Mouse (Mus musculus): ENCODE data around the gene Ptger3. TPM values are rescaled to one million over a fixed set of nuclear protein-coding genes. Genes with fewer than 3 reads are reported as not detected.

Gene Ptger3
- polyA plus RNA-seq, 1 experiment = not detected

- TF ChIP-seq POLR2A (IDR thresholded peaks at IDR 0.05; ENCODE audit: insufficient read depth, low read length) (no peak), CTCF (IDR thresholded peaks at IDR 0.05; ENCODE audit: low read depth, low read length) (no peak), EP300 (IDR thresholded peaks at IDR 0.05; ENCODE audit: insufficient read depth, low read depth, low read length) (no peak)
Observed at GRCm38 (mm10) chr3:157630671-157631070, 64.0 kb downstream of the Ptger3 start.

GRCm38 (mm10) chr3:157631383-157631782 is 64.7 kb downstream of the Ptger3 start:
- Histone ChIP-seq H3K27ac (ENCODE audit: insufficient read depth, low read length) (no peak overlapping the region), H3K9ac (ENCODE audit: low read depth, poor library complexity, severe bottlenecking) (no peak overlapping the region), H3K9me3 (replicated peaks; ENCODE audit: control insufficient read depth, insufficient read depth, low read length, poor library complexity, severe bottlenecking) (no peaks in the 10 kb centered on the region), H3K36me3 (ENCODE audit: control insufficient read depth, insufficient read depth, low read length, poor library complexity, severe bottlenecking) (no peaks in the 10 kb centered on the region), H3K4me3 (ENCODE audit: low read depth, low read length) (no peak overlapping the region), H3K4me1 (ENCODE audit: control insufficient read depth, insufficient read depth, low read length) (no peaks in the 10 kb centered on the region), H3K27me3 (ENCODE audit: control insufficient read depth, insufficient read depth, low read length, poor library complexity, severe bottlenecking) (no peaks in the 10 kb centered on the region)
- TF ChIP-seq EP300 (IDR thresholded peaks at IDR 0.05; ENCODE audit: insufficient read depth, low read depth, low read length) = no peak
- no peak for TF ChIP-seq CTCF (IDR thresholded peaks at IDR 0.05; ENCODE audit: low read depth, low read length)
- TF ChIP-seq POLR2A (IDR thresholded peaks at IDR 0.05; ENCODE audit: insufficient read depth, low read length) = no peak

More at GRCm38 (mm10) chr3:157630671-157631070, 64.0 kb downstream of the Ptger3 start:
- Histone ChIP-seq H3K9ac (ENCODE audit: low read depth, poor library complexity, severe bottlenecking) (no peak overlapping the region), H3K9me3 (replicated peaks; ENCODE audit: control insufficient read depth, insufficient read depth, low read length, poor library complexity, severe bottlenecking) (no peaks in the 10 kb centered on the region), H3K27me3 (ENCODE audit: control insufficient read depth, insufficient read depth, low read length, poor library complexity, severe bottlenecking) (no peaks in the 10 kb centered on the region), H3K27ac (ENCODE audit: insufficient read depth, low read length) (no peak overlapping the region), H3K4me3 (ENCODE audit: low read depth, low read length) (no peak overlapping the region), H3K4me1 (ENCODE audit: control insufficient read depth, insufficient read depth, low read length) (no peaks in the 10 kb centered on the region), H3K36me3 (ENCODE audit: control insufficient read depth, insufficient read depth, low read length, poor library complexity, severe bottlenecking) (no peaks in the 10 kb centered on the region)

GRCm38 (mm10) chr3:157634431-157634830 is 67.7 kb downstream of the Ptger3 start:
- Histone ChIP-seq H3K27me3 (ENCODE audit: control insufficient read depth, insufficient read depth, low read length, poor library complexity, severe bottlenecking) (no peaks in the 10 kb centered on the region), H3K27ac (ENCODE audit: insufficient read depth, low read length) (no peak overlapping the region), H3K36me3 (ENCODE audit: control insufficient read depth, insufficient read depth, low read length, poor library complexity, severe bottlenecking) (no peaks in the 10 kb centered on the region), H3K9me3 (replicated peaks; ENCODE audit: control insufficient read depth, insufficient read depth, low read length, poor library complexity, severe bottlenecking) (no peaks in the 10 kb centered on the region), H3K4me1 (ENCODE audit: control insufficient read depth, insufficient read depth, low read length) (no peaks in the 10 kb centered on the region), H3K9ac (ENCODE audit: low read depth, poor library complexity, severe bottlenecking) (no peak overlapping the region), H3K4me3 (ENCODE audit: low read depth, low read length) (no peak overlapping the region)
- TF ChIP-seq EP300 (IDR thresholded peaks at IDR 0.05; ENCODE audit: insufficient read depth, low read depth, low read length) = no peak
- TF ChIP-seq CTCF (IDR thresholded peaks at IDR 0.05; ENCODE audit: low read depth, low read length) = no peak
- no peak for TF ChIP-seq POLR2A (IDR thresholded peaks at IDR 0.05; ENCODE audit: insufficient read depth, low read length)

GRCm38 (mm10) chr3:157635713-157636112 is 69.0 kb downstream of the Ptger3 start:
- Histone ChIP-seq H3K4me1 (ENCODE audit: control insufficient read depth, insufficient read depth, low read length) (no peaks in the 10 kb centered on the region), H3K9ac (ENCODE audit: low read depth, poor library complexity, severe bottlenecking) (no peak overlapping the region), H3K27me3 (ENCODE audit: control insufficient read depth, insufficient read depth, low read length, poor library complexity, severe bottlenecking) (no peaks in the 10 kb centered on the region), H3K9me3 (replicated peaks; ENCODE audit: control insufficient read depth, insufficient read depth, low read length, poor library complexity, severe bottlenecking) (no peaks in the 10 kb centered on the region), H3K27ac (ENCODE audit: insufficient read depth, low read length) (no peak overlapping the region), H3K36me3 (ENCODE audit: control insufficient read depth, insufficient read depth, low read length, poor library complexity, severe bottlenecking) (no peaks in the 10 kb centered on the region), H3K4me3 (ENCODE audit: low read depth, low read length) (no peak overlapping the region)
- no peak for TF ChIP-seq EP300 (IDR thresholded peaks at IDR 0.05; ENCODE audit: insufficient read depth, low read depth, low read length)

- H3K4me3 ChIP-seq (ENCODE audit: low read depth, low read length) = no peak overlapping the region
- H3K36me3 ChIP-seq (ENCODE audit: control insufficient read depth, insufficient read depth, low read length, poor library complexity, severe bottlenecking) = no peaks in the 10 kb centered on the region
- H3K9me3 ChIP-seq (replicated peaks; ENCODE audit: control insufficient read depth, insufficient read depth, low read length, poor library complexity, severe bottlenecking) = no peaks in the 10 kb centered on the region
- H3K27ac ChIP-seq (ENCODE audit: insufficient read depth, low read length) = no peak overlapping the region
- TF ChIP-seq POLR2A (IDR thresholded peaks at IDR 0.05; ENCODE audit: insufficient read depth, low read length) = no peak
- no peak for TF ChIP-seq EP300 (IDR thresholded peaks at IDR 0.05; ENCODE audit: insufficient read depth, low read depth, low read length)
- no peak for TF ChIP-seq CTCF (IDR thresholded peaks at IDR 0.05; ENCODE audit: low read depth, low read length)
- H3K4me1 ChIP-seq (ENCODE audit: control insufficient read depth, insufficient read depth, low read length) = no peaks in the 10 kb centered on the region
- no peak overlapping the region for H3K9ac ChIP-seq (ENCODE audit: low read depth, poor library complexity, severe bottlenecking)
- no peaks in the 10 kb centered on the region for H3K27me3 ChIP-seq (ENCODE audit: control insufficient read depth, insufficient read depth, low read length, poor library complexity, severe bottlenecking)
Observed at GRCm38 (mm10) chr3:157636887-157637286, 70.2 kb downstream of the Ptger3 start.

- no peaks in the 10 kb centered on the region for H3K9me3 ChIP-seq (replicated peaks; ENCODE audit: control insufficient read depth, insufficient read depth, low read length, poor library complexity, severe bottlenecking)
- no peaks in the 10 kb centered on the region for H3K4me1 ChIP-seq (ENCODE audit: control insufficient read depth, insufficient read depth, low read length)
- TF ChIP-seq EP300 (IDR thresholded peaks at IDR 0.05; ENCODE audit: insufficient read depth, low read depth, low read length) = no peak
- TF ChIP-seq CTCF (IDR thresholded peaks at IDR 0.05; ENCODE audit: low read depth, low read length) = no peak
- no peak for TF ChIP-seq POLR2A (IDR thresholded peaks at IDR 0.05; ENCODE audit: insufficient read depth, low read length)
- H3K4me3 ChIP-seq (ENCODE audit: low read depth, low read length) = no peak overlapping the region
- no peak overlapping the region for H3K9ac ChIP-seq (ENCODE audit: low read depth, poor library complexity, severe bottlenecking)
- no peaks in the 10 kb centered on the region for H3K27me3 ChIP-seq (ENCODE audit: control insufficient read depth, insufficient read depth, low read length, poor library complexity, severe bottlenecking)
- H3K27ac ChIP-seq (ENCODE audit: insufficient read depth, low read length) = no peak overlapping the region
- no peaks in the 10 kb centered on the region for H3K36me3 ChIP-seq (ENCODE audit: control insufficient read depth, insufficient read depth, low read length, poor library complexity, severe bottlenecking)
Observed at GRCm38 (mm10) chr3:157637341-157637740, 70.6 kb downstream of the Ptger3 start.

Measured in ES-Bruce4 (cell line).